Mouse (Mus musculus) adrenal gland, postnatal 25 days (tissue): ENCODE measurements around the gene Gm4553. TPM values are rescaled to one million over a fixed set of nuclear protein-coding genes. Genes with fewer than 3 reads are reported as not detected.
"Not testable (repeated sequence)": the region's sequence is repeated elsewhere in the genome, so short reads cannot be mapped to it uniquely, and the experiment has no call there.

Source experiments
- DNase-seq: peaks from one replicate; pipeline ENCODE4 v3.0.0; 2021; ENCODE audit warnings: mixed read lengths
- long read RNA-seq: library from polyadenylated mRNA; stranded (forward); transcript quantifications from one replicate; pipeline ENCODE4 v2.0.0, GENCODE M21; 2021
- total RNA-seq: library from RNA; stranded (reverse); gene quantifications from 2 replicates; pipeline ENCODE4 v1.2.3, GENCODE M21; 2021

The Gm4553 gene
- not detected in 2 replicates for total RNA-seq
- long read RNA-seq: 0 reads

DNA sequence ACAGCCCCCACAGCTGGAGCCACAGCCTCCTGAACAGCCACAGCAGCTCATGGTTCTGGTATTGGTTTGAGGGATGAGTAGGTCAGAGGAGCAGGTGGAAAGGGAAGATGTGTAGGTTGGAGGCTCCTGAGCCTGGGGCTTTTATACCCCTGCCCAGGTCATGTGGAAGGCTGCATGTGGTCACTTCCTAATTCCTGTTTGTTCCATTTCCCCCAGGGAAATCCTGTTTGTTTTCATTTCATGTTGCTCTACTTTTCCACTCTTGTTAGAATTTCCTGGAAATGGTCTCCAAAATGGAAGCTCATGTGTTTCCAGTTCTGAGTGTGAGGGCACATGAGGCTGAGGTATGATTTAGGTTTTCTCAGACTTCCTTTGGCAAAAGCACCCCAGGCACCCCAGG is at the start of gene Gm4553:
TSS of gene Gm4553 (minus strand) at position 101 of the 400 bp plus-strand sequence.
- not testable (repeated sequence) for DNase-seq

DNA sequence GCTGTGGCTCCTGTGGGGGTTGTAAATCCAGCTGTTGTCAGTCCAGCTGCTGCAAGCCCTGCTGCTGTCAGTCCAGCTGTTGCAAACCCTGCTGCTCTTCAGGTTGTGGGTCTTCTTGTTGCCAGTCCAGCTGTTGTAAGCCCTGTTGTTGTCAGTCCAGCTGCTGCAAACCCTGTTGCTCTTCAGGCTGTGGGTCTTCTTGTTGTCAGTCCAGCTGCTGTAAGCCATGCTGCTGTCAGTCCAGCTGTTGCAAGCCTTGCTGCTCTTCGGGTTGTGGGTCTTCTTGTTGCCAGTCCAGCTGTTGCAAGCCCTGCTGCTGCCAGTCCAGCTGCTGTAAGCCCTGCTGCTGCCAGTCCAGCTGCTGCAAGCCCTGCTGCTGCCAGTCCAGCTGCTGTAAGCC is 46.6 kb upstream of the Gm4553 start:
- not testable (repeated sequence) for DNase-seq

DNA sequence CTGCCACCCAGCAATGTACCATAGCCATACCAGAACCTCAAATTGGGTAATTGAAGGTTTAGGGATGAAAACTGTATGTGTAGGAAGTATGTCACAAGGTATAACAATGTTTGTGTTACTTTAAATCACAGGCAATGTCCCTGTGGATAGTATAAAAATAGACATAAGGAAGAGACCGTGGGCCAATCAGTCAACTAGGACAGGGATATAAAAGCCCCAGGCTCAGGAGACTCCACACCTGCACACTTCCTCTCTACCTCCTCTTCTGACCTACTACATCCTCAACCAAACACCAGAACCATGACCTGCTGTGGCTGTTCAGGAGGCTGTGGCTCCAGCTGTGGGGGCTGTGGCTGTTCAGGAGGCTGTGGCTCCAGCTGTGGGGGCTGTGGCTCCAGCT is 46.0 kb upstream of the Gm4553 start, which contains the start of gene Gm7579:
TSS of gene Gm7579 (plus strand) at position 301 of the 400 bp plus-strand sequence.
- no peak for DNase-seq

DNA sequence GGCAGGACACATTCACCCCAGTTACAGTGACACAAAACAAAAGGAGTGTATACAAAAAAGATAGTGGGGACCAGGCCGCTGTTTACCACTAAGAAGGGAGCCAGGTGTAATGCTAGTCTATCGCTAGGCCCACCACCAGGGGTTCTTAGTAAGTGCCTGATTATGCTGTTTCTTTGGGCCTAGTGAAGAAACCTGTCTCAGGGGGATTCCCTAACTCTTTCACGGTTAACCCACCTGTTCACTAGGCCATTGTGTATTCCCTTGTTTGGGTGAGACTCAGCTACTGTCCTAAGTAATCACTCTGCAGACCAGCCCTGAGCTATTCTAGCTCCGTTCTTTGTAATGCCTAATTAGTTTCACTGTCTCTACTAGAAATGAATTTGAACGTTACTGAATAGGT is 41.4 kb upstream of the Gm4553 start:
- DNase-seq: not testable (repeated sequence)

DNA sequence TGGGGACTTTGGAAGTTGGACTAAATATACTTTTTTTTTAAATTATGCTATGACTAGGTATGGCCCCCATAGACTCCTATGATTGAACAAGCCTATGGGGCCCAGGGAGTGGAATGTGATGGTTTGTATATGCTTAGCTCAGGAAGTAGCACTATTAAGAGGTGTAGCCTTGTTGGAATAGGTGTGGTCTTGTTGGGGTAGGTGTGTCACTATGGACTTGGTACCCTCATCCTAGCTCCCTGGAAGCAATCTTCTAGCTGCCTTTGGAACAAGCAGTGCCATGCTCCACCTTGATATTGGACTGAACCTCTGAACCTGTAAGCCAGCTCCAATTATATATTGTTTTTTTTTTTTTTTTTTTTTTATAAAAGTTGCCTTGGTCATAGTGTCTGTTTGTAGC is 39.9 kb upstream of the Gm4553 start:
- DNase-seq: no peak

DNA sequence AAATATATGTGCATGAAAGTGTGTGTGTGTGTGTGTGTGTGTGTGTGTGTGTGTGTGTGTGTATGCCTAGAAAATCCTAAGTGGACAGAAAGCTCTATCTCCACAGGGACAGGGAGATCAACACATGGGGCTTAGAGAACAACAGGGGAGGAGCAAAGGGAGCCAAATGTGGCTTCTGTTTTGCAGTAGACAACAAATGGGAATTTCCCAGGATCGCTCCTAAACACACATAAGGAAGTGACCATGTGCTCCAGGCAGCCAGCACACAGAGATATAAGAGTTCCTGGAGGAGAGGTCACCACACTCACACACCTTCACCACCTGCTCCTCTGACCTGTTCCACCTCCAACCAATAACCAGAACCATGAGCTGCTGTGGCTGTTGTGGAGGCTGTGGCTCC is 35.5 kb upstream of the Gm4553 start, which contains the start of gene Krtap5-3:
TSS of gene Krtap5-3 (plus strand) at position 301 of the 400 bp plus-strand sequence.
- DNase-seq: no peak

DNA sequence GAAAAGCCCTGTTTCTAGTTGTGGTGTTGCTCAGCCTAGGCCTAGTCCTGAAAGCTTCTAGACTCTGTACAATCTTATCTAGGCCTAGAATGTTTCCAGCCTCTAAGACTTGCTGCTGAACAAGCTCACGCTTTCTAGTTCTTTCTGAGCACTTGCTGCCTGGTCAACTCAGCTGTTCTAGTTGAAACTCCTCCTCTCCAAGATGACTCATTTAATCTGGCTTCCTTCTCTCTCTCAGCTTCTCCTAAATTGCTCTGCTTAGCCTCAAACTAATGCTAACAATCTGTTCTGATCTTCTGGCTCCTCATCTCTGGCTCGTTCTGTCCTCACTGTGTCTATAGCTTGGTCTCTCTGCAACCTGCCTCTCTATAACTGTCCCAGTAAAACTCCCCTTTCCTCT is 33.2 kb upstream of the Gm4553 start:
- no peak for DNase-seq

DNA sequence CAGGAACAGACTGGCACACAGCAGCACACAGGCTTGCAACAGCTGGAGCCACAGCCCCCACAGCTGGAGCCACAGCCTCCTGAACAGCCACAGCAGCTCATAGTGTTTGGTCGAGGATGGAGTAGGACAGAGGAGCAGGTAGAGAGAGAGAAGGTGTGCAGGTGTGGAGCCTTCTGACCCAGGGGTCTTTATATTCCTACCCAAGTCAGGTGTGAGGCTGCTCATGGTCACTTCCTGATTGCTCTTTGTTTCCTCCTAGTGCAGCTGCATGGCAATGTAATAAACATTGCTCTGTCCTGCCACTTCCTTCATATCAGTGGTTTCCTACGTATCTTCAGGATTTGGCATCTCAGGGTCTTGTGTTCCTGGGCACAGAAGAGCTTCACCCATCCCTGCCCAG is 24.8 kb upstream of the Gm4553 start, which contains the start of gene Gm10153:
TSS of gene Gm10153 (minus strand) at position 101 of the 400 bp plus-strand sequence.
- no peak for DNase-seq

DNA sequence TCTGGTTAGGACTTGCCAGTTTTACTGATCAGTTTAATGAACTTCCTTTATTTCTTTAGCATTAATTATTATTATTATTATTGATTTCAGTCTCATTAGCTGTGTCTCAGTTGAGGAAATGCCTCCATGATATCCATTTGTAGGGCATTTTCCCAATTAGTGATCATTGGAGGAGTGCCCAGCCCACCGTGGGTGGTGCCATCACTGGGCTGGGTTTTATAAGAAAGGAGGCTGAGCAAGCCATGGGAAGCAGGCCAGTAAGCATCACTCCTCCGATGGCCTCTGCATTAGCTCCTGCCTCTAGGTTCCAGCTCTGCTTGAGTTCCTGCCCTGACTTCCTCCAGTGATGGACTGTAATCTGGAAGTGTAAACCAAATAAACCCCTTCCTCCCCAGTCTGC is 22.6 kb upstream of the Gm4553 start:
- DNase-seq: no peak

DNA sequence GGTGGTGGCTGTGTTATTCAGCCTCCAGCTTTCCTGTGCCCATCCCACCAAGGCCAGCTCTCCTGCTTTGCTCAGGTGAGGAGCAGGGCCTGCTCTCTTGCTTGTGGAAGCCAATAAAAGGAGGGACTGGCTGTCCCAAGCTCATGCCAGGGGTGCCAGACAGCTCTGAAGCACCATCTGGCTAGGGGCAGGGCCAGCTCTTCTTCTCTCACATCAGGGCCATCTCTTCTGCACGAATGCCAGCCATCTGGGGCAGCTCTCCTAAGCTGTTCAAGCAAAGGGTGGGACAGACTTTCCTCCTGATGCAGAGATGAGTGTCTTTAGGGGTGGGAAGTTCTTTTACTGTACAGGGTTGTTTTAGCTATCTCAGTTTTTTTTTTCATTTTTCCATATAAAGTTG is 15.5 kb upstream of the Gm4553 start:
- DNase-seq: no peak

DNA sequence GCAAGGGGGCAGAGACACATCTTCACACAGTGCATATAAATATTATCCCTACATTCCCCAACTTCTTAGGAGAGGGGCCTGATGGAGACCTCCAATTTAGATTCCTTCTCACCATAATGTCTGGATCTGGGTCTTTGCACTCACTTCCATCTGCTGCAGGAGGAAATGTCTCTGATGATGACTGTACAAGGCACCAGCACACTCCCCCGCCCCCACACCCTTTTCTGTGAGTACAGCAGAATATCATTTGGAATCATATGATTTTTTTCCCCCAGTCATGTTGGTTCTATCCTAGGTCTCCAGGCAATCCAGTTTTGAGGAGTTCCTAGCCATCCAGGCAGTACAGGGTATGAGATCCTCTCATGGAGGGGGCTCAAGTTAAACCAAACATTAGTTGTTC is 13.1 kb upstream of the Gm4553 start:
- DNase-seq: no peak

DNA sequence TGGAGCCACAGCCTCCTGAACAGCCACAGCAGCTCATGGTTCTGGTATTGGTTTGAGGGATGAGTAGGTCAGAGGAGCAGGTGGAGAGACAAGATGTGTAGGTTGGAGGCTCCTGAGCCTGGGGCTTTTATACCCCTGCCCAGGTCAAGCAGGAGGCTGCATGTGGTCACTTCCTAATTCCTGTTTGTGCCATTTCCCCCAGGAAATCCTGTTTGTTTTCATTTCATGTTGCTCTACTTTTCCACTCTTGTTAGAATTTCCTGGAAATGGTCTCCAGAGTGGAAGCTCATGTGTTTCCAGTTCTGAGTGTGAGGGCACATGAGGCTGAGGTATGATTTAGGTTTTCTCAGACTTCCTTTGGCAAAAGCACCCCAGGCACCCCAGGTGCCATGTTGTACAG is 10.4 kb upstream of the Gm4553 start, which contains the start of gene Krtap5-2:
TSS of gene Krtap5-2 (minus strand) at position 101 of the 400 bp plus-strand sequence.
- DNase-seq: not testable (repeated sequence)

DNA sequence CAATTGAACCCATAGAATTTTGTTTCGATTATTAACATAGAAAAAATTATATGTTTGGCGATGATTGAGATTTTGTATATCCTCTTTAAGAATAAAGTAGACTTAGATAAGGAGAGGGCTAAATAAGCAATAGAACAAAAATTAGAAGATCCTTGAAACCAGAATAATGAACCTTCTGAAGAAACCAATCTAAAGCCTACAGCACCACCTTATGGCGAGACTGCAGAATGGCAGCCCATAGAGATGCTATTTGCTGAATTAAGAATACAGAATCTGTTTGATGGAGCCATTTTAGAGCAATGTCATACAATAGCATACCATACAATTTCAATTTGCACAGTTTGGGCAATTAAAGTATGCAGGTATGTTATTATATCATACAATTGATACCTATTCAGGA is 4.3 kb upstream of the Gm4553 start:
- DNase-seq: no peak

DNA sequence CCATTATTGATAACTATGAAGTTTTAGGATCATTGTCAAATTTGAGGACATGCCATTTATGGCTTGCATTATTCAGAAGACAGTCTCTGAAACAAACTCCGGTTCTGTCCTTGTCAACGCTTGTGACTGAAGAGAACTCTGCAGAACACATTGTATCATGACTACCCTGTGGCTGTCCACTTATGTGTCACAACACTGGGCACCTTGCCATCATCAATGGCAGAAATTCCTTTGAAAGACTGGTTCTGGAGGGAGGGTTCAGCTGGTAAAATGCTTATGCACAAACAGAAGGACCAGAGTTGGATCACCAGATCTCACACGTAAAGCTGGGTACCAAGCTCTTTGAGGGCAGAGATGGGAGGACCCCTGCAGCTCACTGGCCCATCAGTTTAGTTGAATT is 6.2 kb downstream of the Gm4553 start:
- peak; percentile 40 for DNase-seq

DNA sequence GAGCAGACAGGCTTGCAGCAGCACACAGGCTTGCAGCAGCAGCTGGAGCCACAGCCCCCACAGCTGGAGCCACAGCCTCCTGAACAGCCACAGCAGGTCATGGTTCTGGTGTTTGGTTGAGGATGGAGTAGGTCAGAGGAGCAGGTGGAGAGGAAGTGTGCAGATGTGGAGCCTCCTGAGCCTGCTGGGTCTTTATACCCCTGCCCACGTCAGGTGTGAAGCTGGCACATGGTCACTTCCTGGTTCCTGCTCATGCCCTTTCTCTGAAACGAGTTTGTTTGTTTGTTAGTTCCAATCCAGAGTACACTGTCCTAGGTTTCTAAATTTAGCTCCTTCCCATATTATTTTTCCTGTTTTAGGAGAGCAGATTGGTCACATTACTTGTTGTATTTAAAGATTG is 8.5 kb downstream of the Gm4553 start, which contains the start of gene Gm29735:
TSS of gene Gm29735 (minus strand) at position 101 of the 400 bp plus-strand sequence.
- not testable (repeated sequence) for DNase-seq

DNA sequence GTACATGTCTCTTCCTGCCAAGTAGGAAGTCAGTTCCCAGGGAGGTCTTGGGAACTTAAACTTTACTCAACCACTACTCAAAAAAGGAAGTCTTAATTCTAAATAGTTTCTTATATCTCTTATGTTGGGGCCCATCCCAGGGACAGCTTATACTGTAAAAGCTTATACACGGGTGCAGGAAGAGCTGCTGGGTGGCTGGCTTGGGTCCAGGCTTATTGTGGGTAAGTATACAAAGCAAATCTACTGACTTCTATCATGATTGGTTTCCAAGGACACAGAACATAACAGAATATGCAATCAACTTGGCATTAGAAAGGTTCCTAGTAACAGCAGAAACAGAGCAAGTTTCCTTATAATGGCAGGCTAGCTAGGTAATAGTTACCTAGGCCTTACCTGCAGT is 10.2 kb downstream of the Gm4553 start:
- DNase-seq: no peak

DNA sequence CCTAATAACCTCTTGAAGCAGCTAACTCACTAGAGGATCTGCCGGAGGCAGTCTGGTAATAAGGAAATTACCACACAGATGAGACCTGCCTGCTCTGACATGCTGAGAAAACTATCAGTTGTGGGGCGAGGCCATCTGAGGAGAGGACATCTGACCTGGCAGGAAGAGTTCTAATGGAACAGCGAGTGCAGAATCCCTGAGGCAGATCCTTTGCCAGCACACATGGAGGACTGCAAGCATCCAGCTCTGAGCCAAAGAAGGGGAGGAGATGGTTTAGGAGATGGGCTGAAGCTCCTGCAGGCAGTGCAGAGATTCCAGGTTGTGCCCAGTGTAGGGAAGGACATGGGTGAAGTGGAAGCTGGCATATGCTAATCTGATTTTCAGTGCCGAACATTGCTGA is 13.3 kb downstream of the Gm4553 start:
- no peak for DNase-seq

DNA sequence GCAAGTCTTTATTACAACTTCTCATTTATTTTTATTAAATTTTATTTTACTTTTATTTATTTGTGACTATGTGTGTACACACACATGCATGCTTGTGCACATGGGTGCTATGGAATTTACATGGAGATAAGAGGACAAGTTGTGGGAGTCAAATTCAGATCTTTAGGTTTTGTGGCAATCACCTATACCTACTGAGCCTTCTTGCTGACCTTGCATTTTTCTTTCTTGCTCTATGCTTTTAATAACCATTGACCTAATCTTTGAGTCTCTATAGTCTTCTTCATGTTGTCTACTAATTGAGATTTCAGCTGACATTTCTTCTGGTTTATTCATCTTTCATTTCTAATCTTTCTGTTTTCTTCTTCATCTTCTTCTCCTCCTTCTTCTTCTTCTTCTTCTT is 16.9 kb downstream of the Gm4553 start:
- DNase-seq: no peak

DNA sequence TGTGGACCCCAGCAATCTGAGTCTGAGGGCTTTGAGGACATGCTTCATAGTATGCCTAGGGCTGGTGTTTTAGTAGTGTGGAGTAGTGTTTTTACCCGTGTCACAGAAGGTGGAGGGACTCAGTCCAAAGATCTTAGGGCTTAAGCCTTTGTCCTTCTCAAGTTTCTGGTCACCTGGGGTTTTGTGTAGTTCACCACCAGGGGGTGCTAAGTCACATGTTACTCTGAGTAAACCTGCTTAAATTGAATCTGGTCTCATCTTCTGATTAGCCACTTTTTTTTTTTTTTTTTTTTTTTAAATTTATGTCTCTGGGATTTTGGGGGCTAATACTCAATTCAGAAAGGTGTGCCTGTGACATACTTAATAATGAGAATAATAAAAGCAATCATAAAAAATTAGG is 19.5 kb downstream of the Gm4553 start:
- DNase-seq: peak; percentile 28

DNA sequence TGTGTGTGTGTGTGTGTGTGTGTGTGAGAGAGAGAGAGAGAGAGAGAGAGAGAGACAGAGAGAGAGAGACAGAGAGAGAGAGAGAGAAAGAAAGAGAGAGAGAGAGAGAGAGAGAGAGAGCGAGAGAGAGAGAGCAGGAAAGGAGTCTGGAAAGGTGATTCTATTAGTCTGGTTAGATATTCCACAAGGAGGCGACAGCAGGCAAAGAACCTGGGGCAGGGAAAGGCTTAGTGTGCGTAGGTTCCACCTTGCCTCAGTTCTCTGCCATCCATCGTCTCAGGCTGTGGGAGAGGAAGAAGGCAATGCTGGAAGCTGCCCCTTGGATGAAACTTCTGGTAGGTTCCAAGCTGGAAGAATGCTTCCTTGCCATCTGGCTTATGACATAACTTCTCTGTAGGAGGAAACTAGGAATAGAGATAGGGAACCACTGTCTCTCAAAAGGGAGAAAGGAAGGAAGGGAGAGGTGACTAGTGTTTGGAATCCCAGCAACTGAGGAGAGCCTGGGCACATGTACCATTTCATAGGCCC is 20.1 kb downstream of the Gm4553 start:
- DNase-seq: no peak

DNA sequence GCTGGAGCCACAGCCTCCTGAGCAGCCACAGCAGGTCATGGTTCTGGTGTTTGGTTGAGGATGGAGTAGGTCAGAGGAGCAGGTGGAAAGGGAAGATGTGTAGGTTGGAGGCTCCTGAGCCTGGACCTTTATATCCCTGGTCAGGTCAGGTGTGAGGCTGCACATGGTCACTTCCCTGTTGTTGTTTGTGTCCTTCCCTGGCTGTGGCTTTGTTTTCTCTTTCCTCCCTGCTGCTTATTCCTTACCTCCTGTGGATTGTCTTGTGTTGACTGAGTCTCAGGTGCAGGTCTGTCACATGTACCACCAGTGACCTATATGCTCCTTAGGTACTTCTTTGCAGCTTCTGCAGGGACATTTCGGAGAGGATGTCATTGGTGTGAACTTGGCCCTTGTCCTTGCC is 21.0 kb downstream of the Gm4553 start, which contains the start of gene Gm45337:
TSS of gene Gm45337 (minus strand) at position 101 of the 400 bp plus-strand sequence.
- DNase-seq: no peak

DNA sequence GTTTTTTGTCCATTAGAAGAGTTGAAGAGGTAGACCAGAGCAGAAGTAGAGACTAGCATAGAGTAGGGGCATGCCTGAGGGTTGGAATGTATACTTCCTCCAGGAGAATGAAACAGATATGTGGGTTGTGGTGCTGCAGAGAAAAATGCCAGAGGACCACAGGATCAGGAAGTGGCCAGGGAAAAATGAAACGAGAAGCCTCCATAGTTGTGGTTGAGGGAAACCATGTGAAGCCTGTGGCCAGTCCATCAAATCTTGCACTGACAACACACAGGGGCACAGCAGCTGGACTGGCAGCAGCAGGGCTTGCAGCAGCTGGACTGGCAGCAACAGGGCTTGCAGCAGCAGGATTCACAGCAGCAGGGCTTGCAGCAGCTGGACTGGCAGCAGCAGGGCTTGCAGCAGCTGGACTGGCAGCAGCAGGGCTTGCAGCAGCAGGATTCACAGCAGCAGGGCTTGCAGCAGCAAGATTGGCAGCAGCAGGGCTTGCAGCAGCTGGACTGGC is 22.0 kb downstream of the Gm4553 start:
- not testable (repeated sequence) for DNase-seq

DNA sequence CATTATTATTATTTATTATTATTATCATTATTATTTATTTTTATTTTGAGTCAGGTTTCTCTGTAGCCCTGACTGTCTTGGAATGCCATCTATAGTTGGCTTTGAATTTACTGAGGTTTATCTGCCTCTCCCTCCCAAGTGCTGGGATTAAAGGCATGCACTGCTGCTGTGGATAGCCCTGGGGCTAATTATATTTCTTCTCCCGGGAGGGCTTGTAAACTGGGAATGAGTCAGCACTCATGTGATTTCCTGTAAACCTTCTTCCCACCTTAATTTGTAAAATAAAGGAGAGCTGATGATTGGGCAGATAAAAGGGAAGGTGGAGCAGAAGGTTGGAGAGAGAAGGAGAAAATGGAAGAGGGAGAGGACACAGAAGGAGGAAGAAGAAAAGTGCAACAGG is 24.8 kb downstream of the Gm4553 start:
- no peak for DNase-seq

DNA sequence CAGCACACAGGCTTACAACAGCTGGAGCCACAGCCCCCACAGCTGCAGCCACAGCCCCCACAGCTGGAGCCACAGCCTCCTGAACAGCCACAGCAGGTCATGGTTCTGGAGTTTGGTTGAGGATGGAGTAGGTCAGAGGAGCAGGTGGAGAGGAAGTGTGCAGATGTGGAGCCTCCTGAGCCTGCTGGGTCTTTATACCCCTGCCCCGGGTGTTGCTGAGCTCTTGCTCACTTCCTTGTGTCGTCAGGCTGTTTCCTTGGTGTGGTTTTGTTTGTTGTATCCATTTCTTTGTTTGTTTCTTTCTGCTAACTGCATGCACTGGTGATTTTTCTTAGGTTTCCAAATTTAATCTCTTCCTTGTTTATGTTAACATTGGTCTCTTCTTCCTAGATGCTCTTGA is 29.6 kb downstream of the Gm4553 start, which contains the start of gene Gm39115:
TSS of gene Gm39115 (minus strand) at position 101 of the 400 bp plus-strand sequence.
- DNase-seq: not testable (repeated sequence)
